Mouse (Mus musculus): ENCODE data around the gene 3830403N18Rik. TPM values are rescaled to one million over a fixed set of nuclear protein-coding genes. Genes with fewer than 3 reads are reported as not detected.

3830403N18Rik gene
- total RNA-seq (2023; ENCODE audit: inconsistent age), result 0.87 TPM in 1 of 4 replicates, not detected in the others

DNA sequence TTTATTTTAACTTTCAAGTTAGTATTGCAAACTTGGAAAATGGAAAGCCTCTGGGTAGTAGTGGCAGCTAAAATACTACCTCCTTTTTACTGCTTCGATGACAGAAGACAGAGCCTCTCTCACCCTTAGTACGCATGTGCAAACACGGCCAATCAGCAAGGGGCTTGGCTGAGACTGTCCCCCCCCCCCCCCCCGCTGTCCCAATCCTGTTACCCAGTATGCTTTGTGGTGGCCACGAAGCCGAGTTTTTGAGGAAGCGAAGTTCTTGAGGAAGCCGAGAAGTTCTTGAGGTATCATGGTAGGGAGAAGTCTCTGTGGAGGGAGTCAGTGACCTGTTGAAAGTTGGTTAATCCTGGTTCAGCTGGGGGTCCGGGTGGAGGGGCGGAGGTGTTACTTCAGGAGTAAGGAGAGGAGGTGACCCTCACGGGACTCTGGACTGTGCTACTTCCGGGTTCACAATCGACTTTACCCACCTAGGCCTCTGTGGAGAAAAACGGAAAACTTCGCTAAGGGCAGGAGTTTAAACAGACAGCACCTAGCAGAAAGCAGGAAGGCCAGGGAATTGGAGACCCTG is at the start of gene 3830403N18Rik:
Gene 3830403N18Rik, plus strand, starts transcription at position 237 of the 574 bp plus-strand sequence.

Other genes starting within 250 kb of the 3830403N18Rik start
- gene Gm773, start 76.3 kb downstream of the 3830403N18Rik start, total RNA-seq (2023; ENCODE audit: inconsistent age), result not detected in 4 replicates
- 0.18 to 0.64 TPM (median 0.30 TPM) in 4 replicates for gene Zfp449, start 209.8 kb downstream of the 3830403N18Rik start, total RNA-seq (2023; ENCODE audit: inconsistent age)
- not detected in 4 replicates for gene Smim10l2a, start 238.0 kb downstream of the 3830403N18Rik start, total RNA-seq (2023; ENCODE audit: inconsistent age)